Mouse (Mus musculus): ENCODE measurements around the gene Abhd10.

DNA sequence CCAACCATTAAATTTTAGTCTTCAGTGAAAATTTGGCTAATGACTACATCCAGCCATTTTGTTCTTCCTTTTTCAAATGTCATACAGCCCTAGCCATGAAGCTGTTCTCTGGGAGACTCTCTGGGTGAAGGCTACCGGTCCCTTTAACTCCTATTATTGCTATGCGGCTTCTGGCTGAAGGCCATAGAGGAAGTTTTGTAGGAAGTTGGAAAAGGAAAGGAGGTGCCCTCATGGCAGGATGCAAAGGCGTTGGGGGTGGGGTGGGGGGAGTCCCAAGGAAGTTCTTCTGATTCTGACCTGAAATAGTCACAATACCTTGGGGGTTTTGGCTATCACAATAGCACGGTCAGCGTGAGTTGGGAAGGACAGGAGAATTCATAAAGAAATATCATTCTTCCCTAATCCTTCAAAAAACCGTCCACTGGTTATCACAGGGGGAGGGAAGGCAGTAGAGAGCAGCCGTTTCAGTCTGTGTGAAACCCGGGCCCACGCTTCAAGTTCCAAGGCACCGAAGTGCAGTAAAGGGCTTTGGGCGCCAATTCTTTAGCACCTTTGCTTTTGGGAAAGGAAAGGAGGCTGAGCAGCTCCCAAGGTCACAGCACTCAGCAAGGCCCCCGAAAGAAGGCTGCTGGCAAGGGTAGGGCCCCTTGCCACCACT lies 14.8 kb upstream of the Abhd10 start:
- TF ChIP-seq CTCF (IDR thresholded peaks at IDR 0.05; ENCODE audit: borderline replicate concordance, insufficient read depth, low read depth, low read length) (no peak), POLR2A (IDR thresholded peaks at IDR 0.05; ENCODE audit: borderline replicate concordance, insufficient read depth, low read length) (no peak)
